Mouse (Mus musculus) heart, postnatal 0 days (tissue): Measurements from ENCODE around the gene Trim15. TPM values are rescaled to one million over a fixed set of nuclear protein-coding genes. Genes with fewer than 3 reads are reported as not detected.

Experiments used
- ATAC-seq: fragments of 200-750 bp; cut with Nextera tagmentation; 2 replicates; pipeline ENCODE4 v1.8.0; 2017; ENCODE audit warnings: low read depth, moderate number of reproducible peaks, moderate library complexity; ENCODE audit not compliant: insufficient read depth
- DNase-seq: peaks from one replicate; pipeline ENCODE4 v3.0.0-alpha.2; 2016; ENCODE audit warnings: low spot score
- H3K27ac ChIP-seq: fragments of 300-500 bp; sonication (generic); 2 replicates; pipeline ENCODE4 v1.5.1; 2014; ENCODE audit warnings: low read depth, mild to moderate bottlenecking
- H3K27me3 ChIP-seq: fragments of 300-500 bp; sonication (generic); 2 replicates; pipeline ENCODE4 v1.6.1; 2014; ENCODE audit warnings: low read length, mixed read lengths; ENCODE audit not compliant: control insufficient read depth, insufficient read depth
- H3K36me3 ChIP-seq: fragments of 300-500 bp; sonication (generic); replicated peaks from 2 replicates; pipeline ENCODE4 v1.6.1; 2014; ENCODE audit warnings: low read length, mixed read lengths; ENCODE audit not compliant: control insufficient read depth, insufficient read depth
- H3K4me1 ChIP-seq: fragments of 300-500 bp; sonication (generic); 2 replicates; pipeline ENCODE4 v1.6.1; 2014; ENCODE audit warnings: antibody characterized with exemption; ENCODE audit not compliant: control insufficient read depth, insufficient read depth
- H3K4me2 ChIP-seq: fragments of 300-500 bp; sonication (generic); 2 replicates; pipeline ENCODE4 v1.6.1; 2014; ENCODE audit warnings: low read depth, mild to moderate bottlenecking, low read length, moderate library complexity
- H3K4me3 ChIP-seq: fragments of 300-500 bp; sonication (generic); 2 replicates; pipeline ENCODE4 v1.5.1; 2014; ENCODE audit warnings: low read depth, low read length
- H3K9ac ChIP-seq: fragments of 300-500 bp; sonication (generic); replicated peaks from 2 replicates; pipeline ENCODE4 v1.6.1; 2014; ENCODE audit warnings: low read depth, low read length, mixed read lengths
- H3K9me3 ChIP-seq: fragments of 300-500 bp; sonication (generic); replicated peaks from 2 replicates; pipeline ENCODE4 v1.6.1; 2016; ENCODE audit warnings: low read length; ENCODE audit not compliant: control insufficient read depth
- CTCF ChIP-seq: IDR thresholded peaks from 2 replicates; pipeline ENCODE4 v1.5.1; 2016; ENCODE audit warnings: antibody characterized with exemption, control low read depth, low read depth
- EP300 ChIP-seq: IDR thresholded peaks from 2 replicates; pipeline ENCODE4 v1.6.1; 2016; ENCODE audit warnings: antibody characterized with exemption, low read depth
- WGBS: fragments of 180-500 bp; shearing (Covaris S2); extraction: QIAGEN DNeasy Blood & Tissue Kit; methylation state at CpG from one replicate; pipeline ENCODE4 v1.1.7; 2014; 5-methylcytosine and 5-hydroxymethylcytosine counted together
- polyA plus RNA-seq: library from polyadenylated mRNA; unstranded; fragments of >200 nt; fragmentation: Nextera tagmentation; extraction: Ambion mirVana; gene quantifications from 2 replicates; pipeline ENCODE4 v1.2.1, GENCODE M21; 2015
- total RNA-seq: library from RNA; depleted of rRNA; stranded (reverse); fragments of >200 nt; gene quantifications from 2 replicates; pipeline ENCODE4 v1.2.3, GENCODE M21; 2014; ENCODE audit warnings: low replicate concordance

Trim15 gene
- total and polyA plus RNA-seq, 2 experiments from 2014 or later, result not detected

DNA sequence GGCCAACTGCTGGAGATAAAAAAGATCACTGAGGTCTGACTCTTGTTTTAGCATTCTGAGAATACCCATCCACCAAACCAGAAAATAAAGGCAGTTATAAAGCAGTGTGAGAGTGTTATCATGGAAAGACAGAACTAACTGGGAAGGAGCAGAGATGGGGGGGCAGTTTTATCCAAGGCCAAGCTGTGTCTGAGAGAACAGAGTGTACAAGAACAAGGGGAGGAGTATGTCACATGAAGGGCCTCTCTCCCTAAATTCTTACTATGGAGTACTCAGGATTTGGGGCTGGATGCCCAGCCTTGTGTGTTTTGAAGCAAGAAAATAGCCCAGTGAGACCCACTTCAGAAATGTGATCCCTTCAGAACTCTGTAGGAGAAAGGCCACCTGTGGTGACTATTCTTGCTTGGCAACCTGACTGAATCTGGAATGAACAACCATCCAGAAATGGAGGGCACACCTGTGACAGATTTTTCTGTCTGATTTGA, 26.0 kb downstream of the Trim15 start:
- Histone ChIP-seq H3K4me3 (no peak overlapping the region), H3K4me2 (no peak overlapping the region), H3K4me1 (peaks cover 23% of the 10 kb centered on the region), H3K9ac (no peak overlapping the region), H3K36me3 (peaks cover 15% of the 10 kb centered on the region; the same call in 1 of the 2 replicates), H3K27ac (no peak overlapping the region), H3K27me3 (no peaks in the 10 kb centered on the region), H3K9me3 (no peaks in the 10 kb centered on the region)
- DNase-seq, result no peak
- no peak for ATAC-seq
- TF ChIP-seq EP300, result no peak

DNA sequence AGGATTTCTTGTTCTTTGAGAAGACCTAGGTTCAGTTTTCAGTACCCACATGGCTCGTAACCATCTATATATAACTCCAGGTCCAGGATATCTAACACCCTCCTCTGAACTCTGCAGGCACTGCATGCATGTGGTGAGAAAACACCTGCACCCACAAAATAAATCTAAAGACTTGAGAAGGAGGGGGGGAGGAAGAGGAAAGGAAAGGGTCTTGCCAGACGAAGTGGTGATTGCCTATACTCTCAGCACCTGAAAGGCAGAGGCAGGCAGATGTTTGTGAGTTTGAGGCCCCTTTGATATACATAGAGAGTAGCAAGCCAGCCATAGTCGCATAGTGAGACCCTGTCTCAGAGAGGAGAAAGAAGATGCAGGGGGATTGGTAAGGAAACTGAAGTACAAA, 27.1 kb downstream of the Trim15 start:
- Histone ChIP-seq H3K4me1 (peaks cover 21% of the 10 kb centered on the region), H3K4me2 (no peak overlapping the region), H3K9ac (no peak overlapping the region), H3K27ac (no peak overlapping the region), H3K36me3 (peaks cover 15% of the 10 kb centered on the region; the same call in 1 of the 2 replicates), H3K4me3 (no peak overlapping the region), H3K9me3 (no peaks in the 10 kb centered on the region), H3K27me3 (no peaks in the 10 kb centered on the region)
- no peak for TF ChIP-seq CTCF
- TF ChIP-seq EP300, result no peak
- DNase-seq (no peak), ATAC-seq (no peak)
- WGBS, result 64% methylated on average over 3 of the region's 3 CpGs

- DNase-seq (no peak), ATAC-seq (no peak)
- peaks cover 12% of the 10 kb centered on the region for H3K4me1 ChIP-seq
- no peak overlapping the region for H3K4me2 ChIP-seq
- H3K4me3 ChIP-seq, result no peak overlapping the region
- no peak overlapping the region for H3K9ac ChIP-seq
- WGBS, result 79% methylated on average over 5 of the region's 5 CpGs
- no peak overlapping the region for H3K27ac ChIP-seq
- H3K36me3 ChIP-seq, result peaks cover 15% of the 10 kb centered on the region; the same call in 1 of the 2 replicates
- no peaks in the 10 kb centered on the region for H3K9me3 ChIP-seq
- no peaks in the 10 kb centered on the region for H3K27me3 ChIP-seq
- TF ChIP-seq EP300 (no peak), CTCF (no peak)
These were observed 28.0 kb downstream of the Trim15 start for GRCm38 (mm10) chr17:36839001-36839400.

DNA sequence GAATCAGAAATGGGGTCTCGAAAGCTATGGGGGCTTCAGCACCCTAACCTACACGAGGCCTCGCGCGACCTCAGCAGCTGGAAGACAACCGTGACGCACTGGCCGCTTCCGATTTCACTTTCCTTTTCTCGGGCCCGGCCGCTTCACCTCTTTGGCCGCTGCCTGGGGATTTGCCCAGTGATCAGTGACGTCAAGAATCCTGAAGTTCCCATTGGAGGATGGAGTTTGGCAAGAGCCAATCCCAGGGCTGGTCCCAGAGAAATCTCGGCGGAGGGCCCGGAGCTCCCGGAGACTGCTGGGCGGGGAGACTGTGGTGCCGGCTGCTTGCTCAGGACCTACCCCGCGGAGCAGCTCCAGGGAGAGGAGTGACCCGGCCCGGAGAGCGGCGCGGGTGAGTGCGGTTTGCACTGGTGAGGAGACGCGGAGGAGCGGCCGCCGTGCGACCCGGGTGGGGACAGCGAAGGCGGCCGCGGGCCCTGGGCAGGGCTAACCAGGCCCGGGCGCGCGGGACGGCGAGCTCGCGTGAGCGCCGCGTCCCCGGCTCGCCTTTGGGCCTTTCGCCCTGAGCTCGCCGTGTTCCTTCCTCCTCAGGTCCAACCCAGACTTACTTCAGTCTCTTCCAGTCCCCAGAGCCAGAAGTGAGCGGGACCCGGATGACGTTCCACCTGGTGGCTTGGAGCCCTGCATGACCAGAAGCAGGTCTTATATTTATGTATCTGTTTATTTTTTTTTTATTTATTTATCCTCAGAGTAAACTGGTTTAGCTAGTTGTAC, 29.9 kb downstream of the Trim15 start, which contains the start of gene Trim26:
Gene Trim26, plus strand, starts transcription at position 261 of the 774 bp plus-strand sequence.
- peak within 1 kb of the TSS; percentile 72 for H3K9ac ChIP-seq
- peak within 1 kb of the TSS; percentile 93 for H3K27ac ChIP-seq
- peak within 1 kb of the TSS; percentile 69 for H3K4me2 ChIP-seq
- H3K27me3 ChIP-seq, result no peaks in the 10 kb centered on the region
- peak; percentile 98 for ATAC-seq
- TF ChIP-seq EP300 (no peak), CTCF (no peak)
- no peaks in the 10 kb centered on the region for H3K9me3 ChIP-seq
- H3K4me1 ChIP-seq, result peaks cover 8% of the 10 kb centered on the region
- 0 out of 2 replicates have a peak, but pooled peaks cover 9% of the 10 kb centered on the region for H3K36me3 ChIP-seq
- under 1% methylated on average over 58 of the region's 58 CpGs for WGBS
- DNase-seq, result peak; percentile 98
- peak within 1 kb of the TSS; percentile 69 for H3K4me3 ChIP-seq

GRCm38 (mm10) chr17:36836427-36836812, 30.6 kb downstream of the Trim15 start:
- 0 out of 2 replicates have a peak, but pooled peaks cover 9% of the 10 kb centered on the region for H3K36me3 ChIP-seq
- 17% methylated on average over 3 of the region's 3 CpGs for WGBS
- H3K27me3 ChIP-seq, result no peaks in the 10 kb centered on the region
- peak overlapping the region; percentile 69 for H3K4me2 ChIP-seq
- peak overlapping the region; percentile 69 for H3K4me3 ChIP-seq
- H3K9me3 ChIP-seq, result no peaks in the 10 kb centered on the region
- H3K27ac ChIP-seq, result peak overlapping the region; percentile 93
- no peak for TF ChIP-seq EP300
- TF ChIP-seq CTCF, result no peak
- peaks cover 8% of the 10 kb centered on the region for H3K4me1 ChIP-seq
- ATAC-seq, result no peak
- H3K9ac ChIP-seq, result peak overlapping the region; percentile 72
- no peak for DNase-seq
